Mouse (Mus musculus) stomach, postnatal 0 days (tissue): ENCODE measurements at regions not wholly inside any gene's neighbourhood (a gene's known extent, or its start where the extent isn't known, plus 50 kb on each side); places are given as distances from the start of the nearest gene placed in this dataset.

ENCODE experiments used
- CTCF ChIP-seq: IDR thresholded peaks from 2 replicates; pipeline ENCODE4 v1.5.1; 2016; ENCODE audit warnings: antibody characterized with exemption, low read depth, mild to moderate bottlenecking, moderate library complexity
- EP300 ChIP-seq: optimal IDR thresholded peaks from 2 replicates; pipeline ENCODE3; 2016; ENCODE audit warnings: antibody characterized with exemption

DNA sequence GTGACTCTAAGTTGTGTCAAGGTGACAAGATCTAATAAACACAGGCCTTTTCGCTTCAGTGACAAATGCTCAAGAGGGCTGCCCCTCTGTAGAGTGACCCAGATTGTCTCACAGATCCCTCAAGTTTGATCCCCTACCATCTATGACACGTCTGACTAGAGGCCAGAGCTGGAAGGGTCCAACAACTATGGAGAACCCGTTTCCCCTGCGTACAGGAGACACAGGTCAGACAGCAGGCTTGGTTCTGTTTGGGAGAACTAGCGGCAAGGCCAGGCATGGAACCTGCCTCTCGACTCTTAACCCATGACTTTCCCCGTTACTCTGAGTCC lies 68.1 kb downstream of the Gm11983 start:
- no peak for TF ChIP-seq EP300
- TF ChIP-seq CTCF: no peak
